Comparison of ENCODE assay signal across 11 mouse cellular contexts in genomic region chr5:74214501-74215110, GRCm38 (mm10). TPM values are rescaled to one million over a fixed set of nuclear protein-coding genes. Genes with fewer than 3 reads are reported as not detected.
DNase-seq lines count a peak whose midpoint lies in the region; ATAC-seq and TF ChIP-seq lines count a peak whose summit lies in the region.
"Had no signal": no experiment of that assay in that cellular context is flagged by ENCODE, and none has a peak within 500 bp of the region (broad histone marks: within the 10 kb centered on the region; RNA-seq: fewer than 3 reads in every experiment).

No protein-coding gene starts in this region.

- no peaks in the 10 kb centered on the region for H3K27me3 ChIP-seq in liver, embryonic 12.5 days (replicated peaks)
- H3K27me3 ChIP-seq in liver, postnatal 0 days (ENCODE audit: insufficient read depth, low read length): no peaks in the 10 kb centered on the region
- no peaks in the 10 kb centered on the region for H3K27me3 ChIP-seq in forebrain, embryonic 15.5 days
- H3K27me3 ChIP-seq in midbrain, embryonic 12.5 days: no peaks in the 10 kb centered on the region

- no peak for ATAC-seq in liver, embryonic 12.5 days
- no peak for ATAC-seq in liver, postnatal 0 days
- ATAC-seq in forebrain, embryonic 15.5 days (replicated peaks): peak; percentile 44; the same call in 1 of the 2 replicates
- ATAC-seq in midbrain, embryonic 12.5 days (ENCODE audit: low FRiP score, low read depth): peak; percentile 53
- ATAC-seq in activated CD4-positive, CD25-positive, alpha-beta regulatory T cell, adult 4 months: no peak

- no peak overlapping the region for H3K4me3 ChIP-seq in liver, embryonic 12.5 days
- H3K4me3 ChIP-seq in liver, postnatal 0 days (ENCODE audit: low read depth, low read length): no peak overlapping the region
- no peak overlapping the region for H3K4me3 ChIP-seq in forebrain, embryonic 15.5 days
- H3K4me3 ChIP-seq in midbrain, embryonic 12.5 days: 0 out of 2 replicates have a peak overlapping the region, but pooled peaks have one; percentile 0
- H3K4me3 ChIP-seq: myocyte had no signal

- H3K36me3 ChIP-seq in liver, embryonic 12.5 days: no peaks in the 10 kb centered on the region
- no peaks in the 10 kb centered on the region for H3K36me3 ChIP-seq in liver, postnatal 0 days (replicated peaks; ENCODE audit: insufficient read depth, low read length)
- no peaks in the 10 kb centered on the region for H3K36me3 ChIP-seq in forebrain, embryonic 15.5 days
- H3K36me3 ChIP-seq in midbrain, embryonic 12.5 days: no peaks in the 10 kb centered on the region

- H3K9ac ChIP-seq in liver, embryonic 12.5 days: no peak overlapping the region
- H3K9ac ChIP-seq in liver, postnatal 0 days (replicated peaks): no peak overlapping the region
- no peak overlapping the region for H3K9ac ChIP-seq in forebrain, embryonic 15.5 days (replicated peaks)
- no peak overlapping the region for H3K9ac ChIP-seq in midbrain, embryonic 12.5 days (replicated peaks)
- H3K9ac ChIP-seq: liver, embryonic 14.5 days had no signal

- TF ChIP-seq EP300 in liver, postnatal 0 days (IDR thresholded peaks at IDR 0.05; ENCODE audit: low read depth): no peak

- TF ChIP-seq CTCF in liver, postnatal 0 days (IDR thresholded peaks at IDR 0.05; ENCODE audit: low read depth): no peak

- no peak overlapping the region for H3K27ac ChIP-seq in liver, embryonic 12.5 days
- no peak overlapping the region for H3K27ac ChIP-seq in liver, postnatal 0 days (ENCODE audit: low read depth)
- no peak overlapping the region for H3K27ac ChIP-seq in forebrain, embryonic 15.5 days (replicated peaks)
- H3K27ac ChIP-seq in midbrain, embryonic 12.5 days (replicated peaks): peak overlapping the region; percentile 72
- H3K27ac ChIP-seq: liver, embryonic 14.5 days had no signal

- WGBS in liver, embryonic 12.5 days (ENCODE audit: insufficient replicate concordance): 45% methylated on average over 7 of the region's 7 CpGs
- 53% methylated on average over 7 of the region's 7 CpGs for WGBS in liver, postnatal 0 days (ENCODE audit: insufficient replicate concordance)
- 2% methylated on average over 7 of the region's 7 CpGs for whole genome bisulfite sequencing in forebrain, embryonic 15.5 days
- WGBS in midbrain, embryonic 12.5 days: 5% methylated on average over 6 of the region's 7 CpGs

- no peaks in the 10 kb centered on the region for H3K4me1 ChIP-seq in liver, embryonic 12.5 days
- no peaks in the 10 kb centered on the region for H3K4me1 ChIP-seq in liver, postnatal 0 days (ENCODE audit: insufficient read depth)
- peaks cover 11% of the 10 kb centered on the region for H3K4me1 ChIP-seq in forebrain, embryonic 15.5 days
- H3K4me1 ChIP-seq in midbrain, embryonic 12.5 days: peaks cover 26% of the 10 kb centered on the region

- H3K9me3 ChIP-seq in liver, embryonic 12.5 days (replicated peaks): no peaks in the 10 kb centered on the region
- no peaks in the 10 kb centered on the region for H3K9me3 ChIP-seq in liver, postnatal 0 days (ENCODE audit: low read length)
- no peaks in the 10 kb centered on the region for H3K9me3 ChIP-seq in forebrain, embryonic 15.5 days
- H3K9me3 ChIP-seq in midbrain, embryonic 12.5 days: no peaks in the 10 kb centered on the region

- 0 out of 2 replicates have a peak overlapping the region, but pooled peaks have one; percentile 3 for H3K4me2 ChIP-seq in liver, embryonic 12.5 days
- no peak overlapping the region for H3K4me2 ChIP-seq in liver, postnatal 0 days (ENCODE audit: low read depth, low read length)
- no peak overlapping the region for H3K4me2 ChIP-seq in forebrain, embryonic 15.5 days (replicated peaks)
- H3K4me2 ChIP-seq in midbrain, embryonic 12.5 days (replicated peaks): peak overlapping the region; percentile 39

- no peak for DNase-seq in liver, postnatal 0 days
- DNase-seq in embryo, embryonic 11 days: peak; percentile 81
- no peak for DNase-seq in urinary bladder, postnatal 36 days (ENCODE audit: low spot score in 2 of 2)
- no peak for DNase-seq in left cerebral cortex, postnatal 25 days (ENCODE audit: low spot score in 2 of 2)
- DNase-seq: heart, adult 18-20 months had no signal

- intact Hi-C loops in left cerebral cortex, postnatal 25 days (cut with DNase I): no loop called here

RNA-seq across cellular contexts. Expression of gene Rasl11b, which starts 19.5 kb away (rescaled TPM):
- polyA plus RNA-seq in liver, embryonic 12.5 days (2016; fragmentation: Nextera tagmentation; extraction: Ambion mirVana): 5.9 and 7.0 TPM in 2 replicates
- polyA plus RNA-seq in liver, postnatal 0 days (2015; fragmentation: Nextera tagmentation; extraction: Ambion mirVana): 9.4 and 9.6 TPM in 2 replicates
- polyA plus RNA-seq in forebrain, embryonic 15.5 days (2015; fragmentation: Nextera tagmentation; extraction: Ambion mirVana): 30.9 TPM in 2 replicates
- 26.5 and 31.3 TPM in 2 replicates for polyA plus RNA-seq in midbrain, embryonic 12.5 days (2016; fragmentation: Nextera tagmentation; extraction: Ambion mirVana)
- 1 to 10 TPM; 2.7 to 4.0 TPM for polyA plus RNA-seq in activated CD4-positive, CD25-positive, alpha-beta regulatory T cell, adult 4 months (2017; shearing (Covaris generic))
- 10 to 100 TPM; 93.2 to 97.6 TPM for total RNA-seq in left cerebral cortex, postnatal 25 days (2021)

Comparison
In these comparisons a context has a peak if more than half of its experiments do, and no peak if none do; other contexts are left out.
1. H3K4me2 ChIP-seq: peak in liver, embryonic 12.5 days (single experiment) and midbrain, embryonic 12.5 days (single experiment); none in liver, postnatal 0 days (single experiment) and forebrain, embryonic 15.5 days (single experiment).
2. ATAC-seq: peak in forebrain, embryonic 15.5 days (single experiment) and midbrain, embryonic 12.5 days (single experiment); none in liver, embryonic 12.5 days (single experiment), liver, postnatal 0 days (single experiment) and activated CD4-positive, CD25-positive, alpha-beta regulatory T cell, adult 4 months (single experiment).